Mouse (Mus musculus) liver, postnatal 0 days (tissue): ENCODE results near the gene Grin3b.

Experiments
- CTCF ChIP-seq: sonication (generic); IDR thresholded peaks from 2 replicates; pipeline ENCODE4 v1.5.1; 2016; ENCODE audit warnings: antibody characterized with exemption, low read depth
- EP300 ChIP-seq: IDR thresholded peaks from 2 replicates; pipeline ENCODE4 v1.6.1; 2016; ENCODE audit warnings: antibody characterized with exemption, low read depth, mild to moderate bottlenecking

GRCm38 (mm10) chr10:80016931-80017330, 46.4 kb downstream of the Grin3b start:
- TF ChIP-seq CTCF (no peak), EP300 (no peak)
